Mouse (Mus musculus) embryonic facial prominence, embryonic 12.5 days (tissue): ENCODE results near the gene Ganc. TPM values are rescaled to one million over a fixed set of nuclear protein-coding genes. Genes with fewer than 3 reads are reported as not detected.
A peak's percentile ranks its signal among the peaks of the same experiment; 100 is the strongest.

Experiments used
- ATAC-seq: fragments of 200-750 bp; cut with Nextera tagmentation; 2 replicates; pipeline ENCODE4 v1.8.0; 2017; ENCODE audit not compliant: insufficient number of reproducible peaks, insufficient read depth, low FRiP score, low TSS enrichment
- H3K27ac ChIP-seq: fragments of 300-500 bp; sonication (generic); 2 replicates; pipeline ENCODE4 v1.5.1; 2016; ENCODE audit warnings: mild to moderate bottlenecking
- H3K27me3 ChIP-seq: fragments of 300-500 bp; sonication (generic); 2 replicates; pipeline ENCODE4 v1.6.1; 2016; ENCODE audit warnings: mild to moderate bottlenecking, moderate library complexity
- H3K36me3 ChIP-seq: fragments of 300-500 bp; sonication (generic); 2 replicates; pipeline ENCODE4 v1.6.1; 2016; ENCODE audit warnings: mild to moderate bottlenecking
- H3K4me1 ChIP-seq: fragments of 300-500 bp; sonication (generic); 2 replicates; pipeline ENCODE4 v1.6.1; 2016
- H3K4me2 ChIP-seq: fragments of 300-500 bp; sonication (generic); replicated peaks from 2 replicates; pipeline ENCODE4 v1.6.1; 2016; ENCODE audit warnings: mild to moderate bottlenecking, moderate library complexity
- H3K4me3 ChIP-seq: fragments of 300-500 bp; sonication (generic); 2 replicates; pipeline ENCODE4 v1.5.1; 2016; ENCODE audit warnings: mild to moderate bottlenecking
- H3K9ac ChIP-seq: fragments of 300-500 bp; sonication (generic); 2 replicates; pipeline ENCODE4 v1.6.1; 2016; ENCODE audit warnings: mild to moderate bottlenecking, moderate library complexity
- H3K9me3 ChIP-seq: fragments of 300-500 bp; sonication (generic); 2 replicates; pipeline ENCODE4 v1.6.1; 2016; ENCODE audit warnings: mild to moderate bottlenecking, moderate library complexity
- WGBS: fragments of 180-500 bp; shearing (Covaris S2); methylation state at CpG from one replicate; pipeline ENCODE4 v1.1.7; 2016; 5-methylcytosine and 5-hydroxymethylcytosine counted together
- polyA plus RNA-seq: library from polyadenylated mRNA; unstranded; fragments of >200 nt; fragmentation: Nextera tagmentation; extraction: Ambion mirVana; gene quantifications from 2 replicates; pipeline ENCODE4 v1.2.1, GENCODE M21; 2016

The Ganc gene
- polyA plus RNA-seq, 1 experiment from 2014 or later = 9.0 TPM

- H3K4me1 ChIP-seq = peaks cover 9% of the 10 kb centered on the region
- H3K36me3 ChIP-seq = no peaks in the 10 kb centered on the region
- peak; percentile 99 for ATAC-seq
- no peaks in the 10 kb centered on the region for H3K27me3 ChIP-seq
- H3K4me2 ChIP-seq = peak within 1 kb of the TSS; percentile 66
- peak within 1 kb of the TSS; percentile 97 for H3K27ac ChIP-seq
- H3K9me3 ChIP-seq = 0 out of 2 replicates have a peak, but pooled peaks cover 5% of the 10 kb centered on the region
- H3K9ac ChIP-seq = peak within 1 kb of the TSS; percentile 77
- peak within 1 kb of the TSS; percentile 73 for H3K4me3 ChIP-seq
- WGBS = under 1% methylated on average over 34 of the region's 34 CpGs
These were observed 508 bp downstream of the Ganc start, which contains the start of gene Tmem87a for GRCm38 (mm10) chr2:120403986-120404822. Tmem87a (minus strand) TSS chr2:120404113.

- Histone ChIP-seq H3K4me3 (peak overlapping the region; percentile 73), H3K9me3 (0 out of 2 replicates have a peak, but pooled peaks cover 5% of the 10 kb centered on the region), H3K4me1 (peaks cover 9% of the 10 kb centered on the region), H3K27ac (peak overlapping the region; percentile 97), H3K4me2 (peak overlapping the region; percentile 66), H3K9ac (peak overlapping the region; percentile 77), H3K36me3 (no peaks in the 10 kb centered on the region), H3K27me3 (no peaks in the 10 kb centered on the region)
- WGBS = 40% methylated on average over 14 of the region's 14 CpGs
- no peak for ATAC-seq
These were observed 1.4 kb downstream of the Ganc start for GRCm38 (mm10) chr2:120404823-120405765.

- WGBS = 95% methylated on average over 3 of the region's 3 CpGs
- Histone ChIP-seq H3K36me3 (no peaks in the 10 kb centered on the region), H3K4me3 (no peak overlapping the region), H3K9me3 (0 out of 2 replicates have a peak, but pooled peaks cover 5% of the 10 kb centered on the region), H3K27ac (no peak overlapping the region), H3K27me3 (no peaks in the 10 kb centered on the region), H3K4me2 (no peak overlapping the region), H3K4me1 (no peaks in the 10 kb centered on the region), H3K9ac (no peak overlapping the region)
- no peak for ATAC-seq
These were observed 7.5 kb downstream of the Ganc start for GRCm38 (mm10) chr2:120411096-120411628.

GRCm38 (mm10) chr2:120414113-120414512 lies 10.4 kb downstream of the Ganc start:
- no peak for ATAC-seq
- H3K4me2 ChIP-seq = no peak overlapping the region
- H3K9ac ChIP-seq = no peak overlapping the region
- H3K4me1 ChIP-seq = no peaks in the 10 kb centered on the region
- 0 out of 2 replicates have a peak overlapping the region, but pooled peaks have one; percentile 6 for H3K27ac ChIP-seq
- no peaks in the 10 kb centered on the region for H3K27me3 ChIP-seq
- no peaks in the 10 kb centered on the region for H3K36me3 ChIP-seq
- H3K9me3 ChIP-seq = no peaks in the 10 kb centered on the region
- H3K4me3 ChIP-seq = no peak overlapping the region

- H3K4me1 ChIP-seq = no peaks in the 10 kb centered on the region
- no peak for ATAC-seq
- H3K36me3 ChIP-seq = no peaks in the 10 kb centered on the region
- H3K4me2 ChIP-seq = no peak overlapping the region
- H3K9ac ChIP-seq = no peak overlapping the region
- no peak overlapping the region for H3K27ac ChIP-seq
- WGBS = 59% methylated on average over 1 of the region's 1 CpGs
- H3K9me3 ChIP-seq = no peaks in the 10 kb centered on the region
- no peaks in the 10 kb centered on the region for H3K27me3 ChIP-seq
- H3K4me3 ChIP-seq = no peak overlapping the region
These were observed 11.2 kb downstream of the Ganc start for GRCm38 (mm10) chr2:120414738-120415414.

GRCm38 (mm10) chr2:120424386-120424785 lies 20.7 kb downstream of the Ganc start:
- no peaks in the 10 kb centered on the region for H3K4me1 ChIP-seq

GRCm38 (mm10) chr2:120444486-120444885 lies 40.8 kb downstream of the Ganc start:
- no peak for ATAC-seq
- no peaks in the 10 kb centered on the region for H3K36me3 ChIP-seq
- H3K4me2 ChIP-seq = no peak overlapping the region
- H3K27ac ChIP-seq = no peak overlapping the region
- H3K4me3 ChIP-seq = no peak overlapping the region
- no peaks in the 10 kb centered on the region for H3K27me3 ChIP-seq
- no peak overlapping the region for H3K9ac ChIP-seq
- H3K4me1 ChIP-seq = no peaks in the 10 kb centered on the region
- WGBS = 90% methylated on average over 1 of the region's 1 CpGs
- H3K9me3 ChIP-seq = no peaks in the 10 kb centered on the region

More at GRCm38 (mm10) chr2:120424386-120424785, 20.7 kb downstream of the Ganc start:
- H3K4me3 ChIP-seq = no peak overlapping the region
- ATAC-seq = no peak
- no peak overlapping the region for H3K9ac ChIP-seq
- H3K27me3 ChIP-seq = no peaks in the 10 kb centered on the region
- 79% methylated on average over 5 of the region's 5 CpGs for WGBS
- no peaks in the 10 kb centered on the region for H3K9me3 ChIP-seq
- no peaks in the 10 kb centered on the region for H3K36me3 ChIP-seq
- H3K4me2 ChIP-seq = no peak overlapping the region
- H3K27ac ChIP-seq = no peak overlapping the region

GRCm38 (mm10) chr2:120446373-120446772 lies 42.7 kb downstream of the Ganc start:
- Histone ChIP-seq H3K9me3 (no peaks in the 10 kb centered on the region), H3K4me1 (no peaks in the 10 kb centered on the region), H3K4me3 (no peak overlapping the region), H3K9ac (no peak overlapping the region), H3K36me3 (no peaks in the 10 kb centered on the region), H3K4me2 (no peak overlapping the region), H3K27me3 (no peaks in the 10 kb centered on the region), H3K27ac (no peak overlapping the region)
- WGBS = 67% methylated on average over 10 of the region's 10 CpGs
- ATAC-seq = no peak

- Histone ChIP-seq H3K9me3 (no peaks in the 10 kb centered on the region), H3K27ac (no peak overlapping the region), H3K4me2 (no peak overlapping the region), H3K4me1 (no peaks in the 10 kb centered on the region), H3K9ac (no peak overlapping the region), H3K4me3 (no peak overlapping the region), H3K36me3 (no peaks in the 10 kb centered on the region), H3K27me3 (no peaks in the 10 kb centered on the region)
- 88% methylated on average over 1 of the region's 1 CpGs for WGBS
- no peak for ATAC-seq
These were observed 43.6 kb downstream of the Ganc start for GRCm38 (mm10) chr2:120447306-120447705.

- Histone ChIP-seq H3K4me3 (no peak overlapping the region), H3K9ac (no peak overlapping the region), H3K9me3 (no peaks in the 10 kb centered on the region), H3K4me2 (no peak overlapping the region), H3K4me1 (no peaks in the 10 kb centered on the region), H3K36me3 (no peaks in the 10 kb centered on the region), H3K27ac (no peak overlapping the region), H3K27me3 (no peaks in the 10 kb centered on the region)
- 73% methylated on average over 6 of the region's 6 CpGs for WGBS
- no peak for ATAC-seq
These were observed 47.0 kb downstream of the Ganc start for GRCm38 (mm10) chr2:120450724-120451123.

GRCm38 (mm10) chr2:120452600-120452999 lies 48.9 kb downstream of the Ganc start:
- no peak overlapping the region for H3K4me2 ChIP-seq
- H3K9ac ChIP-seq = no peak overlapping the region
- H3K27me3 ChIP-seq = no peaks in the 10 kb centered on the region
- no peak overlapping the region for H3K27ac ChIP-seq
- H3K9me3 ChIP-seq = no peaks in the 10 kb centered on the region
- 85% methylated on average over 4 of the region's 4 CpGs for WGBS
- no peaks in the 10 kb centered on the region for H3K4me1 ChIP-seq
- no peaks in the 10 kb centered on the region for H3K36me3 ChIP-seq
- no peak overlapping the region for H3K4me3 ChIP-seq
- ATAC-seq = no peak
